Mouse (Mus musculus) spleen, postnatal 14 days (tissue): Measurements from ENCODE around the gene Poldip2.
"Not testable (repeated sequence)": the region's sequence is repeated elsewhere in the genome, so short reads cannot be mapped to it uniquely, and the experiment has no call there.

ENCODE experiments used
- DNase-seq, 2 experiments: peaks; one replicate each; pipeline ENCODE4 v3.0.0; 2021 to 2022; ENCODE audit warnings: low spot score in 2 of 2

Gene Poldip2

GRCm38 (mm10) chr11:78501529-78501928 lies 10.5 kb upstream of the Poldip2 start:
- no peak for DNase-seq

GRCm38 (mm10) chr11:78502909-78503650 lies 8.9 kb upstream of the Poldip2 start, which contains the start of gene Sebox:
Sebox (plus strand) TSS chr11:78503447.
- DNase-seq = no peak

- DNase-seq = no peak
These were observed 6.6 kb upstream of the Poldip2 start for GRCm38 (mm10) chr11:78505430-78505829.

- DNase-seq = no peak
These were observed 2.8 kb upstream of the Poldip2 start for GRCm38 (mm10) chr11:78509148-78509547.

GRCm38 (mm10) chr11:78513106-78513790 lies 1.3 kb downstream of the Poldip2 start:
- DNase-seq = no peak

GRCm38 (mm10) chr11:78515549-78516325 lies 3.7 kb downstream of the Poldip2 start:
- DNase-seq = no peak

- DNase-seq = no peak
These were observed 6.9 kb downstream of the Poldip2 start for GRCm38 (mm10) chr11:78518931-78519330.

GRCm38 (mm10) chr11:78521880-78522279 lies 9.9 kb downstream of the Poldip2 start:
- no peak for DNase-seq

- no peak for DNase-seq
These were observed 10.5 kb downstream of the Poldip2 start for GRCm38 (mm10) chr11:78522481-78522997.

GRCm38 (mm10) chr11:78523241-78523955 lies 11.4 kb downstream of the Poldip2 start:
- no peak for DNase-seq

GRCm38 (mm10) chr11:78524838-78525237 lies 12.8 kb downstream of the Poldip2 start:
- DNase-seq = no peak

GRCm38 (mm10) chr11:78528714-78529113 lies 16.7 kb downstream of the Poldip2 start:
- DNase-seq = no peak

- DNase-seq = no peak
These were observed 18.0 kb downstream of the Poldip2 start for GRCm38 (mm10) chr11:78530001-78530400.

GRCm38 (mm10) chr11:78531046-78531445 lies 19.1 kb downstream of the Poldip2 start:
- DNase-seq = no peak

GRCm38 (mm10) chr11:78531515-78531914 lies 19.5 kb downstream of the Poldip2 start:
- not testable (repeated sequence) for DNase-seq

GRCm38 (mm10) chr11:78534516-78534915 lies 22.5 kb downstream of the Poldip2 start:
- no peak for DNase-seq

GRCm38 (mm10) chr11:78535376-78536079 lies 23.5 kb downstream of the Poldip2 start:
- DNase-seq = no peak

GRCm38 (mm10) chr11:78536080-78536689 lies 24.2 kb downstream of the Poldip2 start, which contains the start of the genes Tnfaip1 and Ift20:
Tnfaip1 (minus strand) TSS chr11:78536332.
Ift20 (plus strand) TSS chr11:78536361.
- peak; percentile 90 to 94 for DNase-seq

- DNase-seq = no peak
These were observed 24.7 kb downstream of the Poldip2 start for GRCm38 (mm10) chr11:78536690-78537084.

- DNase-seq = no peak
These were observed 28.4 kb downstream of the Poldip2 start for GRCm38 (mm10) chr11:78540358-78540757.
